Mouse (Mus musculus): ENCODE data around the gene Jmjd8.

DNA sequence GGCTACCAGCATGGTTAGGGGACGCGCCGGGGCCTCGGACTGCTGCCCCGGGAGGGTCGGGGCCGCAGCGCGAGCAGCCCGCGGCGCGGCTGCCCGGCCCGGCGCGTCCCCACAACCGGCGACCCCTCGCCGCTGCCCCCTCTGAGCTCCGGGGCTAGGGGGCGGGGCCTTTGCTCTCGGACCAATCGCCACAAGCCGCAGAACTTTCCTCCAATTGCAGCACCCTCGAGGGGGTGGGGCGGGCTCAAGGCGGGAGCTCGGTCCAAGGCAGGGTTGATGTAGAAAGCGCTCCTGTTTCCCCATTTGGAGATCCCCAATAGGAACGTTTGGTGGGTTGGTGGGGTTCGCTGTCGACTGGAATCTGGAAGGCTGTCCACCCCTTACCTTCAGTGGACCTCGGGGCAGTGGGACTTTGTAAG, 31.7 kb upstream of the Jmjd8 start, which contains the start of gene Metrn:
- TF ChIP-seq EP300 (optimal IDR thresholded peaks at IDR 0.05) = no peak
- TF ChIP-seq CTCF (IDR thresholded peaks at IDR 0.05; ENCODE audit: low read depth) = no peak

Data from stomach, postnatal 0 days (tissue).